Mouse (Mus musculus) limb, embryonic 14.5 days (tissue): ENCODE data around the gene Nup50. TPM values are rescaled to one million over a fixed set of nuclear protein-coding genes. Genes with fewer than 3 reads are reported as not detected.

Experiments
- ATAC-seq: fragments of 200-750 bp; cut with Nextera tagmentation; 2 replicates; pipeline ENCODE4 v1.8.0; 2017; ENCODE audit warnings: low read depth, moderate number of reproducible peaks, moderate TSS enrichment; ENCODE audit not compliant: low FRiP score
- DNase-seq: peaks from one replicate; pipeline ENCODE4 v3.0.0-alpha.2; 2015; ENCODE audit warnings: low spot score
- H3K27ac ChIP-seq: fragments of 300-500 bp; sonication (generic); replicated peaks from 2 replicates; pipeline ENCODE4 v1.5.1; 2014; ENCODE audit warnings: low read depth, mild to moderate bottlenecking, low read length, moderate library complexity, mixed read lengths
- H3K27me3 ChIP-seq: fragments of 300-500 bp; sonication (generic); 2 replicates; pipeline ENCODE4 v1.6.1; 2014; ENCODE audit warnings: low read length, mixed read lengths; ENCODE audit not compliant: control insufficient read depth, insufficient read depth
- H3K36me3 ChIP-seq: fragments of 300-500 bp; sonication (generic); 2 replicates; pipeline ENCODE4 v1.6.1; 2014; ENCODE audit warnings: mild to moderate bottlenecking, low read length, moderate library complexity, mixed read lengths; ENCODE audit not compliant: control insufficient read depth, insufficient read depth
- H3K4me1 ChIP-seq: fragments of 300-500 bp; sonication (generic); 2 replicates; pipeline ENCODE4 v1.6.1; 2014; ENCODE audit warnings: antibody characterized with exemption, low read length, mixed read lengths; ENCODE audit not compliant: control insufficient read depth, insufficient read depth
- H3K4me2 ChIP-seq: fragments of 300-500 bp; sonication (generic); replicated peaks from 2 replicates; pipeline ENCODE4 v1.6.1; 2014; ENCODE audit warnings: low read depth, mild to moderate bottlenecking, low read length, moderate library complexity; ENCODE audit not compliant: severe bottlenecking
- H3K4me3 ChIP-seq: fragments of 300-500 bp; sonication (generic); replicated peaks from 2 replicates; pipeline ENCODE4 v1.5.1; 2014; ENCODE audit warnings: low read length
- H3K9ac ChIP-seq: fragments of 300-500 bp; sonication (generic); 2 replicates; pipeline ENCODE4 v1.6.1; 2014; ENCODE audit warnings: mild to moderate bottlenecking, low read depth, low read length, moderate library complexity; ENCODE audit not compliant: severe bottlenecking
- H3K9me3 ChIP-seq: fragments of 300-500 bp; sonication (generic); 2 replicates; pipeline ENCODE4 v1.6.1; 2016; ENCODE audit warnings: low read length; ENCODE audit not compliant: control insufficient read depth
- POLR2A ChIP-seq: fragments of 200-500 bp; IDR thresholded peaks from 2 replicates; pipeline ENCODE4 v1.8.0; 2012; ENCODE audit warnings: inconsistent platforms, mild to moderate bottlenecking, moderate library complexity, borderline replicate concordance; ENCODE audit not compliant: insufficient read depth, insufficient read length; ENCODE audit errors: extremely low read depth
- WGBS: fragments of 180-500 bp; shearing (Covaris S2); extraction: QIAGEN DNeasy Blood & Tissue Kit; methylation state at CpG from one replicate; pipeline ENCODE4 v1.1.7; 2014; 5-methylcytosine and 5-hydroxymethylcytosine counted together
- polyA plus RNA-seq, 2 experiments: library from polyadenylated mRNA; depleted of rRNA in 1 of 2; stranded (reverse) in 1 of 2; unstranded in 1 of 2; fragments of >200 nt; fragmentation: Nextera tagmentation in 1 of 2; extraction: Ambion mirVana in 1 of 2; gene quantifications; 2 replicates each; pipeline versions ENCODE4 v1.2.1 to v1.2.3; 2012 to 2014

Gene Nup50
- polyA plus RNA-seq, 2 experiments, result 19.7 to 29.1 TPM

- no peaks in the 10 kb centered on the region for H3K27me3 ChIP-seq
- H3K27ac ChIP-seq, result no peak overlapping the region
- 100% methylated on average over 4 of the region's 4 CpGs for WGBS
- DNase-seq (no peak), ATAC-seq (no peak)
- TF ChIP-seq POLR2A, result no peak
- H3K9me3 ChIP-seq, result no peaks in the 10 kb centered on the region
- H3K9ac ChIP-seq, result no peak overlapping the region
- no peak overlapping the region for H3K4me3 ChIP-seq
- peaks cover 62% of the 10 kb centered on the region for H3K36me3 ChIP-seq
- H3K4me1 ChIP-seq, result no peaks in the 10 kb centered on the region
- H3K4me2 ChIP-seq, result no peak overlapping the region
Measured at GRCm38 (mm10) chr15:84950053-84950452, 26.8 kb downstream of the Nup50 start.

GRCm38 (mm10) chr15:84953259-84953658, 30.0 kb downstream of the Nup50 start:
- H3K27me3 ChIP-seq, result no peaks in the 10 kb centered on the region
- no peak overlapping the region for H3K4me3 ChIP-seq
- H3K36me3 ChIP-seq, result peaks cover 65% of the 10 kb centered on the region
- H3K9ac ChIP-seq, result no peak overlapping the region
- TF ChIP-seq POLR2A, result no peak
- WGBS, result 94% methylated on average over 11 of the region's 11 CpGs
- H3K4me1 ChIP-seq, result no peaks in the 10 kb centered on the region
- no peak for DNase-seq
- no peak overlapping the region for H3K27ac ChIP-seq
- no peaks in the 10 kb centered on the region for H3K9me3 ChIP-seq
- no peak overlapping the region for H3K4me2 ChIP-seq
- no peak for ATAC-seq

GRCm38 (mm10) chr15:84957851-84958250, 34.6 kb downstream of the Nup50 start:
- no peaks in the 10 kb centered on the region for H3K4me1 ChIP-seq
- H3K9ac ChIP-seq, result no peak overlapping the region
- no peak for TF ChIP-seq POLR2A
- no peaks in the 10 kb centered on the region for H3K27me3 ChIP-seq
- H3K27ac ChIP-seq, result no peak overlapping the region
- H3K9me3 ChIP-seq, result no peaks in the 10 kb centered on the region
- 44% methylated on average over 3 of the region's 3 CpGs for WGBS
- DNase-seq (peak; percentile 17), ATAC-seq (no peak)
- no peak overlapping the region for H3K4me2 ChIP-seq
- H3K36me3 ChIP-seq, result peaks cover 33% of the 10 kb centered on the region
- no peak overlapping the region for H3K4me3 ChIP-seq

GRCm38 (mm10) chr15:84958331-84958730, 35.1 kb downstream of the Nup50 start:
- Histone ChIP-seq H3K9ac (no peak overlapping the region), H3K27ac (no peak overlapping the region), H3K4me1 (no peaks in the 10 kb centered on the region), H3K36me3 (peaks cover 29% of the 10 kb centered on the region), H3K9me3 (no peaks in the 10 kb centered on the region), H3K27me3 (no peaks in the 10 kb centered on the region), H3K4me3 (no peak overlapping the region), H3K4me2 (no peak overlapping the region)
- 89% methylated on average over 3 of the region's 3 CpGs for WGBS
- ATAC-seq, result no peak
- DNase-seq, result no peak
- no peak for TF ChIP-seq POLR2A

GRCm38 (mm10) chr15:84959891-84960290, 36.7 kb downstream of the Nup50 start:
- Histone ChIP-seq H3K9ac (no peak overlapping the region), H3K4me1 (no peaks in the 10 kb centered on the region), H3K27me3 (no peaks in the 10 kb centered on the region), H3K9me3 (no peaks in the 10 kb centered on the region), H3K27ac (no peak overlapping the region), H3K36me3 (peaks cover 21% of the 10 kb centered on the region), H3K4me3 (no peak overlapping the region), H3K4me2 (no peak overlapping the region)
- no peak for TF ChIP-seq POLR2A
- 85% methylated on average over 6 of the region's 6 CpGs for WGBS
- DNase-seq (no peak), ATAC-seq (no peak)

GRCm38 (mm10) chr15:84960692-84961091, 37.5 kb downstream of the Nup50 start:
- Histone ChIP-seq H3K4me2 (no peak overlapping the region), H3K9ac (no peak overlapping the region), H3K27me3 (no peaks in the 10 kb centered on the region), H3K27ac (no peak overlapping the region), H3K36me3 (peaks cover 17% of the 10 kb centered on the region), H3K4me3 (no peak overlapping the region), H3K9me3 (no peaks in the 10 kb centered on the region), H3K4me1 (no peaks in the 10 kb centered on the region)
- DNase-seq (no peak), ATAC-seq (no peak)
- WGBS, result 34% methylated on average over 8 of the region's 8 CpGs
- TF ChIP-seq POLR2A, result no peak
